Mouse (Mus musculus): ENCODE data around the gene Magi3. TPM values are rescaled to one million over a fixed set of nuclear protein-coding genes. Genes with fewer than 3 reads are reported as not detected.

Gene Magi3
- polyA plus RNA-seq, 1 experiment from 2014 or later, result 4.1 TPM

GRCm38 (mm10) chr3:104006896-104007466 is 213.2 kb downstream of the Magi3 start:
- ATAC-seq (replicated peaks; ENCODE audit: low FRiP score) (no peak), DNase-seq (ENCODE audit: low spot score) (no peak)
- H3K4me2 ChIP-seq, result no peak overlapping the region
- H3K4me3 ChIP-seq (ENCODE audit: low read depth, low read length), result no peak overlapping the region
- H3K27me3 ChIP-seq (replicated peaks; ENCODE audit: control insufficient read depth, insufficient read depth, low read length), result no peaks in the 10 kb centered on the region
- no peak overlapping the region for H3K9ac ChIP-seq (ENCODE audit: low read depth, low read length)
- peaks cover 13% of the 10 kb centered on the region for H3K36me3 ChIP-seq (ENCODE audit: control insufficient read depth, insufficient read depth, low read length)
- H3K27ac ChIP-seq (ENCODE audit: low read depth, low read length), result no peak overlapping the region
- 89% methylated on average over 8 of the region's 8 CpGs for WGBS
- no peaks in the 10 kb centered on the region for H3K4me1 ChIP-seq (replicated peaks; ENCODE audit: control insufficient read depth, insufficient read depth, low read length)
- H3K9me3 ChIP-seq (ENCODE audit: control insufficient read depth, low read length), result no peaks in the 10 kb centered on the region

- no peak overlapping the region for H3K27ac ChIP-seq (ENCODE audit: low read depth, low read length)
- H3K9ac ChIP-seq (ENCODE audit: low read depth, low read length), result no peak overlapping the region
- H3K4me1 ChIP-seq (replicated peaks; ENCODE audit: control insufficient read depth, insufficient read depth, low read length), result no peaks in the 10 kb centered on the region
- H3K4me2 ChIP-seq, result no peak overlapping the region
- DNase-seq (ENCODE audit: low spot score), result no peak
- 67% methylated on average over 4 of the region's 4 CpGs for WGBS
- peaks cover 4% of the 10 kb centered on the region; the same call in 1 of the 2 replicates for H3K36me3 ChIP-seq (ENCODE audit: control insufficient read depth, insufficient read depth, low read length)
- ATAC-seq (replicated peaks; ENCODE audit: low FRiP score), result no peak
- H3K9me3 ChIP-seq (ENCODE audit: control insufficient read depth, low read length), result no peaks in the 10 kb centered on the region
- H3K27me3 ChIP-seq (replicated peaks; ENCODE audit: control insufficient read depth, insufficient read depth, low read length), result no peaks in the 10 kb centered on the region
- H3K4me3 ChIP-seq (ENCODE audit: low read depth, low read length), result no peak overlapping the region
Measured at GRCm38 (mm10) chr3:103998724-103999123, 221.4 kb downstream of the Magi3 start.

- no peaks in the 10 kb centered on the region for H3K27me3 ChIP-seq (replicated peaks; ENCODE audit: control insufficient read depth, insufficient read depth, low read length)
- H3K4me3 ChIP-seq (ENCODE audit: low read depth, low read length), result no peak overlapping the region
- H3K27ac ChIP-seq (ENCODE audit: low read depth, low read length), result no peak overlapping the region
- no peak for DNase-seq (ENCODE audit: low spot score)
- WGBS, result 91% methylated on average over 3 of the region's 3 CpGs
- H3K36me3 ChIP-seq (ENCODE audit: control insufficient read depth, insufficient read depth, low read length), result peaks cover 11% of the 10 kb centered on the region; the same call in 1 of the 2 replicates
- ATAC-seq (replicated peaks; ENCODE audit: low FRiP score), result no peak
- no peak overlapping the region for H3K4me2 ChIP-seq
- H3K4me1 ChIP-seq (replicated peaks; ENCODE audit: control insufficient read depth, insufficient read depth, low read length), result no peaks in the 10 kb centered on the region
- H3K9ac ChIP-seq (ENCODE audit: low read depth, low read length), result no peak overlapping the region
- no peaks in the 10 kb centered on the region for H3K9me3 ChIP-seq (ENCODE audit: control insufficient read depth, low read length)
Measured at GRCm38 (mm10) chr3:103991271-103991670, 228.9 kb downstream of the Magi3 start.

- H3K4me1 ChIP-seq (replicated peaks; ENCODE audit: control insufficient read depth, insufficient read depth, low read length), result no peaks in the 10 kb centered on the region
- 76% methylated on average over 4 of the region's 4 CpGs for WGBS
- no peaks in the 10 kb centered on the region for H3K27me3 ChIP-seq (replicated peaks; ENCODE audit: control insufficient read depth, insufficient read depth, low read length)
- no peaks in the 10 kb centered on the region for H3K9me3 ChIP-seq (ENCODE audit: control insufficient read depth, low read length)
- no peak for DNase-seq (ENCODE audit: low spot score)
- no peak overlapping the region for H3K4me3 ChIP-seq (ENCODE audit: low read depth, low read length)
- H3K9ac ChIP-seq (ENCODE audit: low read depth, low read length), result no peak overlapping the region
- no peak for ATAC-seq (replicated peaks; ENCODE audit: low FRiP score)
- H3K36me3 ChIP-seq (ENCODE audit: control insufficient read depth, insufficient read depth, low read length), result peaks cover 11% of the 10 kb centered on the region; the same call in 1 of the 2 replicates
- H3K27ac ChIP-seq (ENCODE audit: low read depth, low read length), result no peak overlapping the region
- H3K4me2 ChIP-seq, result no peak overlapping the region
Measured at GRCm38 (mm10) chr3:103989352-103989751, 230.8 kb downstream of the Magi3 start.

GRCm38 (mm10) chr3:103987831-103988432 is 232.2 kb downstream of the Magi3 start:
- Histone ChIP-seq H3K9me3 (ENCODE audit: control insufficient read depth, low read length) (no peaks in the 10 kb centered on the region), H3K4me1 (replicated peaks; ENCODE audit: control insufficient read depth, insufficient read depth, low read length) (no peaks in the 10 kb centered on the region), H3K4me2 (no peak overlapping the region), H3K36me3 (ENCODE audit: control insufficient read depth, insufficient read depth, low read length) (peaks cover 11% of the 10 kb centered on the region; the same call in 1 of the 2 replicates), H3K27me3 (replicated peaks; ENCODE audit: control insufficient read depth, insufficient read depth, low read length) (no peaks in the 10 kb centered on the region), H3K9ac (ENCODE audit: low read depth, low read length) (no peak overlapping the region), H3K27ac (ENCODE audit: low read depth, low read length) (no peak overlapping the region), H3K4me3 (ENCODE audit: low read depth, low read length) (no peak overlapping the region)
- no peak for ATAC-seq (replicated peaks; ENCODE audit: low FRiP score)
- no peak for DNase-seq (ENCODE audit: low spot score)
- WGBS, result 67% methylated on average over 5 of the region's 5 CpGs

- no peak overlapping the region for H3K27ac ChIP-seq (ENCODE audit: low read depth, low read length)
- peaks cover 4% of the 10 kb centered on the region; the same call in 1 of the 2 replicates for H3K36me3 ChIP-seq (ENCODE audit: control insufficient read depth, insufficient read depth, low read length)
- WGBS, result 89% methylated on average over 2 of the region's 2 CpGs
- no peak overlapping the region for H3K9ac ChIP-seq (ENCODE audit: low read depth, low read length)
- no peak overlapping the region for H3K4me3 ChIP-seq (ENCODE audit: low read depth, low read length)
- no peaks in the 10 kb centered on the region for H3K9me3 ChIP-seq (ENCODE audit: control insufficient read depth, low read length)
- no peak for ATAC-seq (replicated peaks; ENCODE audit: low FRiP score)
- H3K4me1 ChIP-seq (replicated peaks; ENCODE audit: control insufficient read depth, insufficient read depth, low read length), result no peaks in the 10 kb centered on the region
- H3K27me3 ChIP-seq (replicated peaks; ENCODE audit: control insufficient read depth, insufficient read depth, low read length), result no peaks in the 10 kb centered on the region
- H3K4me2 ChIP-seq, result no peak overlapping the region
- DNase-seq (ENCODE audit: low spot score), result no peak
Measured at GRCm38 (mm10) chr3:103985194-103985593, 235.0 kb downstream of the Magi3 start.

GRCm38 (mm10) chr3:103984556-103984955 is 235.6 kb downstream of the Magi3 start:
- Histone ChIP-seq H3K4me1 (replicated peaks; ENCODE audit: control insufficient read depth, insufficient read depth, low read length) (no peaks in the 10 kb centered on the region), H3K27me3 (replicated peaks; ENCODE audit: control insufficient read depth, insufficient read depth, low read length) (no peaks in the 10 kb centered on the region), H3K4me3 (ENCODE audit: low read depth, low read length) (no peak overlapping the region), H3K27ac (ENCODE audit: low read depth, low read length) (no peak overlapping the region), H3K9me3 (ENCODE audit: control insufficient read depth, low read length) (no peaks in the 10 kb centered on the region), H3K4me2 (no peak overlapping the region), H3K36me3 (ENCODE audit: control insufficient read depth, insufficient read depth, low read length) (peaks cover 4% of the 10 kb centered on the region; the same call in 1 of the 2 replicates), H3K9ac (ENCODE audit: low read depth, low read length) (no peak overlapping the region)
- 82% methylated on average over 4 of the region's 4 CpGs for WGBS
- ATAC-seq (replicated peaks; ENCODE audit: low FRiP score) (no peak), DNase-seq (ENCODE audit: low spot score) (no peak)

GRCm38 (mm10) chr3:103971157-103971556 is 249.0 kb downstream of the Magi3 start:
- Histone ChIP-seq H3K36me3 (ENCODE audit: control insufficient read depth, insufficient read depth, low read length) (peaks cover 2% of the 10 kb centered on the region; the same call in 1 of the 2 replicates), H3K27me3 (replicated peaks; ENCODE audit: control insufficient read depth, insufficient read depth, low read length) (no peaks in the 10 kb centered on the region), H3K27ac (ENCODE audit: low read depth, low read length) (no peak overlapping the region), H3K9ac (ENCODE audit: low read depth, low read length) (no peak overlapping the region), H3K4me1 (replicated peaks; ENCODE audit: control insufficient read depth, insufficient read depth, low read length) (peaks cover 8% of the 10 kb centered on the region; the same call in 1 of the 2 replicates), H3K9me3 (ENCODE audit: control insufficient read depth, low read length) (no peaks in the 10 kb centered on the region), H3K4me2 (no peak overlapping the region), H3K4me3 (ENCODE audit: low read depth, low read length) (no peak overlapping the region)
- 86% methylated on average over 2 of the region's 2 CpGs for WGBS
- DNase-seq (ENCODE audit: low spot score) (no peak), ATAC-seq (replicated peaks; ENCODE audit: low FRiP score) (no peak)

GRCm38 (mm10) chr3:103968701-103969100 is 251.5 kb downstream of the Magi3 start:
- peaks cover 4% of the 10 kb centered on the region; the same call in 1 of the 2 replicates for H3K36me3 ChIP-seq (ENCODE audit: control insufficient read depth, insufficient read depth, low read length)
- ATAC-seq (replicated peaks; ENCODE audit: low FRiP score), result peak; percentile 37
- 2% methylated on average over 22 of the region's 24 CpGs for WGBS

More at GRCm38 (mm10) chr3:103968701-103969100, 251.5 kb downstream of the Magi3 start:
- no peak for DNase-seq (ENCODE audit: low spot score)
- H3K27me3 ChIP-seq (replicated peaks; ENCODE audit: control insufficient read depth, insufficient read depth, low read length), result no peaks in the 10 kb centered on the region
- peak overlapping the region; percentile 92 for H3K4me3 ChIP-seq (ENCODE audit: low read depth, low read length)
- H3K9me3 ChIP-seq (ENCODE audit: control insufficient read depth, low read length), result no peaks in the 10 kb centered on the region
- peak overlapping the region; percentile 93 for H3K9ac ChIP-seq (ENCODE audit: low read depth, low read length)
- peak overlapping the region; percentile 92 for H3K4me2 ChIP-seq
- H3K27ac ChIP-seq (ENCODE audit: low read depth, low read length), result peak overlapping the region; percentile 93
- peaks cover 8% of the 10 kb centered on the region; the same call in 1 of the 2 replicates for H3K4me1 ChIP-seq (replicated peaks; ENCODE audit: control insufficient read depth, insufficient read depth, low read length)
